Mouse (Mus musculus) adrenal gland, postnatal 4 days (tissue): ENCODE results near the gene Zfp2. TPM values are rescaled to one million over a fixed set of nuclear protein-coding genes. Genes with fewer than 3 reads are reported as not detected.

Source experiments
- DNase-seq, 2 experiments: peaks; one replicate each; pipeline ENCODE4 v3.0.0; 2021 to 2022; ENCODE audit warnings: low spot score in 2 of 2, mixed read lengths in 2 of 2
- long read RNA-seq, 2 experiments: library from polyadenylated mRNA; stranded (forward); transcript quantifications; one replicate each; pipeline ENCODE4 v2.0.0; 2021
- total RNA-seq, 2 experiments: library from RNA; stranded (reverse); gene quantifications; 2 replicates each; pipeline ENCODE4 v1.2.3; 2021

Zfp2 gene
- total RNA-seq = 10 to 100 TPM; 10.3 to 10.7 TPM
- long read RNA-seq, experiment 1, partial matches to known transcripts = 0 of 8 reads
- long read RNA-seq, experiment 1, other reads (novel, unspliced or antisense) = 7 of 8 reads
- long read RNA-seq, experiment 2, partial matches to known transcripts = 1 of 8 reads
- long read RNA-seq, experiment 2, other reads (novel, unspliced or antisense) = 7 of 8 reads

- peak; percentile 66 to 67 for DNase-seq
Measured at GRCm38 (mm10) chr11:50915671-50916320, at the start of gene Zfp2. TSS of gene Zfp2 (minus strand) at chr11:50916165.

- no peak for DNase-seq
Measured at GRCm38 (mm10) chr11:50964886-50965285, 48.9 kb upstream of the Zfp2 start.

- DNase-seq = no peak
Measured at GRCm38 (mm10) chr11:50953665-50954064, 37.7 kb upstream of the Zfp2 start, which contains the start of gene Prop1. TSS of gene Prop1 (minus strand) at chr11:50953765.

GRCm38 (mm10) chr11:50952290-50952689 lies 36.3 kb upstream of the Zfp2 start:
- DNase-seq = no peak

GRCm38 (mm10) chr11:50943506-50943905 lies 27.5 kb upstream of the Zfp2 start, which contains the start of gene 4933414I15Rik:
TSS of gene 4933414I15Rik (minus strand) at chr11:50943765.
- no peak for DNase-seq

- no peak for DNase-seq
Measured at GRCm38 (mm10) chr11:50942386-50942785, 26.4 kb upstream of the Zfp2 start.

- DNase-seq = no peak
Measured at GRCm38 (mm10) chr11:50939621-50940366, 23.8 kb upstream of the Zfp2 start.

GRCm38 (mm10) chr11:50938435-50938834 lies 22.5 kb upstream of the Zfp2 start:
- DNase-seq = no peak

- DNase-seq = no peak
Measured at GRCm38 (mm10) chr11:50932040-50932439, 16.1 kb upstream of the Zfp2 start.

GRCm38 (mm10) chr11:50931451-50931866 lies 15.5 kb upstream of the Zfp2 start, which contains the start of gene Zfp354b:
TSS of gene Zfp354b (minus strand) at chr11:50931633.
- DNase-seq = peak; percentile 21 to 60

- no peak for DNase-seq
Measured at GRCm38 (mm10) chr11:50931021-50931420, 15.1 kb upstream of the Zfp2 start.

- DNase-seq = no peak
Measured at GRCm38 (mm10) chr11:50930469-50931014, 14.6 kb upstream of the Zfp2 start.

- no peak for DNase-seq
Measured at GRCm38 (mm10) chr11:50914461-50914860, 1.5 kb downstream of the Zfp2 start.

GRCm38 (mm10) chr11:50913301-50913700 lies 2.7 kb downstream of the Zfp2 start:
- no peak for DNase-seq

GRCm38 (mm10) chr11:50908136-50908535 lies 7.8 kb downstream of the Zfp2 start:
- no peak for DNase-seq

- DNase-seq = no peak
Measured at GRCm38 (mm10) chr11:50897359-50897758, 18.6 kb downstream of the Zfp2 start.

- DNase-seq = no peak
Measured at GRCm38 (mm10) chr11:50892441-50892840, 23.5 kb downstream of the Zfp2 start.

- DNase-seq = peak; percentile 51 to 79
Measured at GRCm38 (mm10) chr11:50887390-50888128, 28.4 kb downstream of the Zfp2 start, which contains the start of gene Zfp454. TSS of gene Zfp454 (minus strand) at chr11:50887651.

- DNase-seq = no peak
Measured at GRCm38 (mm10) chr11:50886933-50887293, 29.1 kb downstream of the Zfp2 start.

GRCm38 (mm10) chr11:50886231-50886932 lies 29.6 kb downstream of the Zfp2 start:
- DNase-seq = peak; percentile 15 to 19
